Mouse (Mus musculus) retina, postnatal 7 days (tissue): ENCODE measurements around the gene Fbxo22.
"Not testable (repeated sequence)": the region's sequence is repeated elsewhere in the genome, so short reads cannot be mapped to it uniquely, and the experiment has no call there.

Experiments
- DNase-seq: peaks from one replicate; pipeline ENCODE4 v3.0.0-alpha.2; 2012; ENCODE audit warnings: low read depth, low spot score

Fbxo22 gene

GRCm38 (mm10) chr9:55208790-55209481 lies at the start of gene Fbxo22:
Gene Fbxo22, plus strand, starts transcription at chr9:55208925.
- peak; percentile 76 for DNase-seq

- DNase-seq, result no peak
Observed at GRCm38 (mm10) chr9:55170655-55171412, 37.9 kb upstream of the Fbxo22 start.

GRCm38 (mm10) chr9:55172195-55172685 lies 36.5 kb upstream of the Fbxo22 start:
- no peak for DNase-seq

GRCm38 (mm10) chr9:55174235-55174634 lies 34.5 kb upstream of the Fbxo22 start:
- DNase-seq, result no peak

GRCm38 (mm10) chr9:55195876-55196275 lies 12.8 kb upstream of the Fbxo22 start:
- DNase-seq, result no peak

- DNase-seq, result no peak
Observed at GRCm38 (mm10) chr9:55198260-55198659, 10.5 kb upstream of the Fbxo22 start.

- peak; percentile 19 for DNase-seq
Observed at GRCm38 (mm10) chr9:55199348-55199747, 9.4 kb upstream of the Fbxo22 start.

GRCm38 (mm10) chr9:55208458-55208789 lies 301 bp upstream of the Fbxo22 start:
- DNase-seq, result no peak

- no peak for DNase-seq
Observed at GRCm38 (mm10) chr9:55211611-55212010, 2.9 kb downstream of the Fbxo22 start.

GRCm38 (mm10) chr9:55213396-55213795 lies 4.7 kb downstream of the Fbxo22 start:
- no peak for DNase-seq

- DNase-seq, result no peak
Observed at GRCm38 (mm10) chr9:55215056-55215455, 6.3 kb downstream of the Fbxo22 start.

- no peak for DNase-seq
Observed at GRCm38 (mm10) chr9:55215648-55216047, 6.9 kb downstream of the Fbxo22 start.

- no peak for DNase-seq
Observed at GRCm38 (mm10) chr9:55216078-55216477, 7.4 kb downstream of the Fbxo22 start.

- no peak for DNase-seq
Observed at GRCm38 (mm10) chr9:55217381-55217780, 8.7 kb downstream of the Fbxo22 start.

- DNase-seq, result no peak
Observed at GRCm38 (mm10) chr9:55225165-55225737, 16.5 kb downstream of the Fbxo22 start.

- DNase-seq, result no peak
Observed at GRCm38 (mm10) chr9:55226251-55226650, 17.5 kb downstream of the Fbxo22 start.

- no peak for DNase-seq
Observed at GRCm38 (mm10) chr9:55228149-55228548, 19.4 kb downstream of the Fbxo22 start.

GRCm38 (mm10) chr9:55229010-55229409 lies 20.3 kb downstream of the Fbxo22 start:
- no peak for DNase-seq

GRCm38 (mm10) chr9:55231544-55231943 lies 22.8 kb downstream of the Fbxo22 start:
- DNase-seq, result no peak

GRCm38 (mm10) chr9:55232110-55232509 lies 23.4 kb downstream of the Fbxo22 start:
- no peak for DNase-seq

- no peak for DNase-seq
Observed at GRCm38 (mm10) chr9:55232586-55232985, 23.9 kb downstream of the Fbxo22 start.

- DNase-seq, result not testable (repeated sequence)
Observed at GRCm38 (mm10) chr9:55233076-55233475, 24.4 kb downstream of the Fbxo22 start.
